Mouse (Mus musculus) heart, adult 2 months (tissue): ENCODE results near the gene Hand2.

ENCODE experiments used
- CTCF ChIP-seq: fragments of 200-600 bp; IDR thresholded peaks from 2 replicates; pipeline ENCODE4 v1.8.1; 2022; ENCODE audit warnings: antibody characterized with exemption, mild to moderate bottlenecking, moderate library complexity
- POLR2A ChIP-seq: fragments of 200-500 bp; IDR thresholded peaks from 2 replicates; pipeline ENCODE4 v1.6.1; 2011; ENCODE audit warnings: mild to moderate bottlenecking, low read depth, low read length, control low read depth; ENCODE audit not compliant: insufficient read depth

- TF ChIP-seq CTCF (no peak), POLR2A (no peak)
Observed at GRCm38 (mm10) chr8:57361003-57361805, 40.4 kb downstream of the Hand2 start.
